Mouse (Mus musculus) cerebellum, postnatal 36 days (tissue): Measurements from ENCODE around the gene 4930544D05Rik.

ENCODE experiments used
- DNase-seq, 2 experiments: peaks; one replicate each; pipeline ENCODE4 v3.0.0; 2021 to 2022; ENCODE audit warnings: mixed read lengths in 2 of 2

Gene 4930544D05Rik

DNA sequence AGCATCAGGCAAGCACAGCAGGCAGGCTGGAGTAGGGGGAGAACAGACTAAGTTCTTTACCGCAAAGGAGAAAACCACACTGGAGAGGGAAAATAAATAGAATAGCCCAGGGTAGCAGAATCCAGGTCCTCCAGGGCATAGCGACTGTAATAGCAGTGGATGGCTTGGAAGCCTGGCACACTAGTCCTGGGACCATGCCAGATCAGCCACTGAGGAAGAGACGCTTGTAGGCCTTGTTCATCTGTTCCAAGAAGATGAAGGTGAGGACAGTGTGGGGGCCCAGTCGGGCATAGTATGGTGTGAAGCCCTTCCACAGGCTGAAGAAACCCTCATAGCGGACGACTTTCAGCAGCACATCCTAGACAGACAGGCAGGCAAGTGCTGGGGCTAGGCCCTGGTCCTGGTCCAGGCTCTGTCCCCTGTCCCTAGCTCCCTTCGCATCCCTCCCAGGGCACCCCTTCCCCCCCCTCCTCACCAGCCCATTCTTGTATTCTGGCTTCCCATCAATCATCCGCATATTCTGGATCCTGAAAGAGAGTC, 29.0 kb downstream of the 4930544D05Rik start:
- no peak for DNase-seq

DNA sequence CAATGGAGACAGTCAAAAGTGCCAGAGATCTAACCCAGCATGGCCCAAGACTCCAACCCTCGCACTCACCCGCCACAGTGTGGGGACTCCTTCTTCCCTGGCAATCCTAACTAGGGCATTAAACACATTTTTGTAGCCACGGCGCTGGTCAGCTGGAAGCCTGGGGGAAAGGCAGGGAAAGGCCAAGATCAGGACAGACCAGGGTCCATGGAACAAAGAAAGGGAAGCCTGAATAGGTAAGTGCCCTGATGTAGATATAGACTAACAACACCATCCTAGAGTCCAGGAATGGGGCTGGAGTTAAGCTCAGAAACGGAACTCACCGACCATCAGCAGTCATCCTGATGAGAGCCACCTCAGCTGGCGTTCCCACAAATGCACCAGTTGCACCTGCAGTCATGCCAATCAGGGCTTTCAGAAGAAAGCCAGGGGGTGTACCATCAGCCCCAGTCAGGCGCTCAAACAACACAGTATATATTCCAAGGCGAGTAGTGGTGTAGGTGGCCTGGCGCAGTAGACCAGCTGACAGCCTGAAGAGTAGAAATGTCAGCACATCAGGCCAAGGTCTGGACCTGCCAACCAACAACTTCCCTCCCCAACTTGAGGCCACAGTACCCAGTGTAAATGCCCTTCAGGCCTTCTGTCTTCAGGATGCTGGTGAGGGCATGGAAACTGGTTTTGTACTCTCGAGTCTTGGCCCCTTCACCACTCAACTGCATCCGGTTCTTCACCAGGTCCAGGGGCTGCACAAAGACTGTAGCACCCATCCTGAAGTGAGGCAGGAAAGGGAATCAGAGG, 30.0 kb downstream of the 4930544D05Rik start:
- no peak for DNase-seq

DNA sequence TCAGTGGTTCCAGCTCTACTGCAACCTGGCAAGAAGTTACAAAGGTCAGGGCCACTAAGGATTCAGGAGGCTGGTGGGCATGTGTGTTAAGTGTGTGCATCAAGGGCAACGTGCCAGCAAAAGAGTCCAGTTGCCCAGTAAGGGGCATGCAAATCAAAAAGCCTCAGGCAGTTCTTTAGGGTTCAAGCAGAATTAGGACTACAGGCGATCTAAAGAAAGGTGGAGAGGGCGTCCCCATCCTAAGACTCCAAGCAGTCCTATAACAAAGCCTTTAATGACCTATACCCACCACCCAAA, 30.6 kb downstream of the 4930544D05Rik start:
- no peak for DNase-seq

DNA sequence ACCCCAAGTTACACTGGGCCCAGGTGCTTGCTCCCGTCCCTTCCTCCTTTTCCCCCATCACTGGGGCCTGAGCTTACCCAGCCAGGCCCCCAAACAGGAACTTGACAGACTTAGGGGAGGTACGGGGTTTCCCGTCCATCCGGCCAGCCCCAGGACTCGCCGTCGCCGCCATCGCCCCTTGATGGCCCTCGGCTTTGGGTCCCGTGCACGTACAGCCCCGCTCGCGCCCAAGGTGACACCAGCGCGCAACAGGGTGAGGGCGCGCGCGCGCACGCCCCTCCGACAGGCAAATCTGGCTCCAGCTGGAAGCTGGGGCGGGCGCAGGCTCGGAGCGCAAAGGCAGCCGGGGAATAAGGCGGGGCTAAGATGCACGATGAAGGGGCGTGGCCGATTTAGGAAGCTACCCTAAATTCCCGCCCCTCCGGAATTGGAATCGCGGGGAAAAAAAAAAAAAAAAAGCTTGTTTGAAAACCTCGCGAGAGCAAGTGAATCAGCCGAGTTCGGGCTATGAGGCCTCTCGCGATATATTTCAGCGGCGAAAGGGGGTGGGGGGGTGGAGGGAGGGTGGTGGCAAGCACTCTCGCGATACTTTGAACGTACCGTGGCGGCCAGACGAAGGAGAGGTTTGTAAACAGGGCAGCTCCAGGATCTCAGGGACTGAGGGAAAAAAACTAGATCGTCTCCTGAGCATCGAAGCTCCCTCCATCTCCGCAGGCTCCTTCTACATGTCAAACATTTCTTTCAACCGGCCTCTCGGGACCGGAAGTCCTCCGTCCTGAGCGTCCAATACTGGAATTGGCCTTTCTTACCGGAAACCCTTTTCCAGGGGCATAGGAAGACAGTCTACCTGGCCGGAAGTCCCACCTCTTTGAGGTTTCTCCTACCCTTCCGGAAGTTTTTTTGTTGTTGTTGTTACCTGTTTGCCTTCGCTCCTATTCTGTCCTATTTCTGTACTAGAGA, 31.3 kb downstream of the 4930544D05Rik start, which contains the start of the genes Rnf167 and Slc25a11:
TSS of gene Rnf167 (plus strand) at position 545 of the 960 bp plus-strand sequence.
TSS of gene Slc25a11 (minus strand) at position 789 of the 960 bp plus-strand sequence.
- peak; percentile 96 for DNase-seq

DNA sequence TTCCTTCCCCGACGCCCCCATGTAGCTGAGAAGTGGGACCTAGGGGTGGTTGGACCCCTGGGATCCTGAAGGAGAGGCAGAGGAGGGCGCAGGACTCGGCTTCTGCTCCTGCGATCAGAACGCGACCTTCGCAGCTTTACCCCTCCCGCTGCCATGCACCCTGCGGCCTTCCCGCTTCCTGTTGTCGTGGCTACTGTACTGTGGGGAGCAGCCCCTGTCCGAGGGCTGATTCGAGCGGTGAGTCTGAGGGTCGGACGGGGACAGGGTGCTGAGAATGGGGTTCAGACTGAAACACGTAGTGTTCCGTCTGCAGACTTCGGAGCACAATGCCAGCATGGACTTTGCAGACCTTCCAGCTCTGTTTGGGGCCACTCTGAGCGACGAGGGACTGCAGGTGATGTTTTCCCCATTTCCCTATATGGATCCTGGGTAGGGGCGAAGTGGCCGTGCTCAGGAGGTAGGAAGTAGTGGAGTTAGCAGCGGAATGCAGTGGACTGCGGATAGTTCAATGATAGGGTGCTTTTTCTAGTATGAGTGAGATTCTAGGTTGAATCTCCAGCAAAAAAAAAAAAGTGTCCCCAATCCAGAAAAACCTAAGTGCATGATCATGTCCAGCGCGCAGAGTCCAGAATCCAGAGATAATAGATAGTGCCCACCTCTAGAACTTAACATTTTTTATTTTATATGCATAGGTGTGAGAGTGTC, 32.2 kb downstream of the 4930544D05Rik start:
- peak in 1 of 2 experiments; percentile 28 for DNase-seq

DNA sequence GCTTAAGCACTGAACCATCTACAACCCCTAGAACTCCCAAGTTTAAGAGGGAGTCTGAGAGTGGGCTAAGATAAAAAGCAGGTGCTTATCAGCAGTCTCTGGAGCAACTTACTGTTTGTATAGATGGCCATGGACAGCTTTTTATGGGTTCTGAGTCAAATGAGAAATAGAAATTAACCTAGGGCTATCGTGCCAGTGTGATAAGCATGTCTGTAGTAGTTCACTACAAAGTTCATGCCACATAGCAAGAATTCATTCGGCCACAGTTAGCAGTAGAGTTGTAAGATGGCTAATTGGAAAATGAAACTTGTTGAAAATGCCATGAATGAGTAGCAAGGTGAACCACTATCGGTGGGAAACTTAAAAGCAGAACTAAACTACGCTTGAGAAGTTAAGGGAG, 32.9 kb downstream of the 4930544D05Rik start:
- no peak for DNase-seq

DNA sequence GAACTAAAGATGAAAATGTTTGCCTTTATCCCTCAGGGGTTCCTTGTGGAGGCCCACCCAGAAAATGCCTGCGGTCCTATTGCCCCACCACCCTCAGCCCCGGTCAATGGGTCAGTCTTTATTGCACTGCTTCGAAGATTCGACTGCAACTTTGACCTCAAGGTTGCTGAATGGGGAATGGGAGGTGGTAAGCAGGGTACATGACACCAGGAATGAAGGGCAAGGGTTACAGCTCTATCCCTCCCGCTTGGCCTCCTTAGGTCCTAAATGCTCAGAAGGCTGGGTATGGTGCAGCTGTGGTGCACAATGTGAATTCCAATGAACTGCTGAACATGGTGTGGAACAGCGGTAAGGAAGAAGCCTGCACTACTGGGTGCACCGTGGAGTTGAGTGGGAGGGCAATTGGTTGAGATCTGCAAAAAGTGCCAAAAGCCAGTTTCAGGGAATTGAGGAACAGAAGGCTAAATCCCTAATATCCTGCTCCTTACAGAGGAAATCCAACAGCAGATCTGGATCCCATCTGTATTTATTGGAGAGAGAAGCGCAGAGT, 33.6 kb downstream of the 4930544D05Rik start:
- DNase-seq: no peak

DNA sequence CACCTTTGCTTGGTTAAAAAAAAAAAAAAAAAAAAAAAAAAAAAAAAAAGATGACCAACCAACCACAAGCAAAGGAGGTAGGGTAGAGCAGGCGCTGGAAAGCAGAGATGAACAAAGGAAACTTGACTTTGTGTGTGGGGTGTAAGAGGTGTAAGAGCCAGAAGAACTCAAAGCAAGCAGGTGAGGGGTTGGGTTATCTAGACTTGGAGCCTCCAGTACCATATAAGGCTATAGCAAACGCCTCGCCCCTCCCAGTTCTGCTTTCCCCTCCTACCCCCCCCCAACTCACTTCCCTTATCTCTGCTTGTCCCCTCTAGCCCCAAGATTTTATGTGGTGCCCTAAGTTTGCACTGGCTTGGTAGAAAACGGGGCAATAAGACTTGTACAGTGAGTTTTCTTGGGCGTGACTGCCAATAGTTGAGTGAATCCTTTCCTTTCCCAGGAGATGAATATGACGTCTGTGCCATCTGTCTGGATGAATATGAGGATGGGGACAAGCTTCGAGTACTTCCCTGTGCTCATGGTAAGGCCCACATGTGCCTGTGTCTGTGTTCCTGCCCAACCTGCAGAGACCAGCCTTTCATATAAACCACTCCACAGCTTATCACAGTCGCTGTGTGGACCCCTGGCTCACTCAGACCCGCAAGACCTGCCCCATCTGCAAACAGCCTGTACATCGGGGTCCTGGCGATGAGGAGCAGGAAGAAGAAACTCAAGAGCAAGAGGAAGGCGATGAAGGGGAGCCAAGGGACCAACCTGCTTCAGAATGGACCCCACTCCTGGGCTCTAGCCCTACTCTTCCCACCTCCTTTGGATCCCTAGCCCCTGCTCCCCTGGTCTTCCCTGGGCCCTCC, 34.9 kb downstream of the 4930544D05Rik start:
- DNase-seq: no peak

DNA sequence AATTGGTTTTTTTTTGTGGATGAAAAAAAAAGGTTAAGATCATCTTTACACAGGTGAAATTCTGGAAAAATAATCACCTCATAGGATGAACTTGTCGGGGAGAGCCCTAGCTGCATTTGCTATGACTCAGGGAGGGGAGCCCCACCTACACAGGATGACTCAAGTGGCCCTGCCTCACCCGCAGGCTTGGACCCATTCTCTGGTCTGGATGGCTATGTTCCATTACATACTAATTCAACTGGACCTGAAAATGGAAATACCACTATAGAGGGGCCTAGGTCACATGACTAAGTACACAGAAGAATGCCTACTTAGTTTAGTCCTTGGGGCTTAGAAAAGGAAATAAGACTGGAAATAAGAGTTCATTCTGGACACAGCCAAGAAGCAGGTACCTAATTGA, 35.7 kb downstream of the 4930544D05Rik start:
- DNase-seq: no peak

DNA sequence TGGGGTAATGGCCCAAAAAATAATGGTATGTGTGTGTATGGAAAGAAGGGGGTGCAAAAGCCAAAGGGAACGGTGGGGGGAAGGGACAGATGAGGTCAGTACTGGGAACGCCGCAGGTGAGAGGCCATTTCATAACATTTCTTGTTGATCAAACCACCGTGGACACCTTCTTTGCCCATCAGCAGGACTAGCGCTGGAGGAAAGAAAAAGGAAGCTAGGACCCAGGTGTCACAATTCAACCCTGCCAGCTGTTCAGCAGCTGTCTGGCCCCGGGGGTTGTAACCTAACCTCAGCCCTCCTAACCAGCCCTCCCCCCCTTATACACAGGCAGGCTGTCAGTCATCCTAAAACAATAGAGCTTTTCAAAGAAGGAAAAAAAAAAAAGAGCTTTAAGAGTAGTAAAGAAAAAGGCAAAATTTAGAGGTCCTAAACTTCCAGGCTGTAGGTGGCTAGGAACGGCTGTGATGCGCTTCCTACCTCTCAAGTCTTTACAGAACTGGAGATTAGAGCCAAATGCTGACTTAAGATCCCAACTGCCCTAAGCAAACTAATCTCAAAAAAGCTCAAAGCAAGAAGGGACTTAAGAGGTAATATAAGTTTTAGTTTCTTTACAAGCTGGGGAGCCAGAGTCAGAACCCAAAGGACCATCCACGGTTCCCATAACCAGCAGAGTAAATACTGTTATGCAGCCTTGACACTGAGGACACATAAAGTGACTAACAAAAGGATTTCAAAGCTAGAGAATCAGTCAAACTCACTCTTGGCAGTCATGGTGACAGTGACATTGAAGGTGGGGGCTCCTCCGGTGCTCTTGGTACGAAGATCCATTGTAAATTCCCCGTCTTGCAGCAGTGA, 36.6 kb downstream of the 4930544D05Rik start:
- DNase-seq: no peak

DNA sequence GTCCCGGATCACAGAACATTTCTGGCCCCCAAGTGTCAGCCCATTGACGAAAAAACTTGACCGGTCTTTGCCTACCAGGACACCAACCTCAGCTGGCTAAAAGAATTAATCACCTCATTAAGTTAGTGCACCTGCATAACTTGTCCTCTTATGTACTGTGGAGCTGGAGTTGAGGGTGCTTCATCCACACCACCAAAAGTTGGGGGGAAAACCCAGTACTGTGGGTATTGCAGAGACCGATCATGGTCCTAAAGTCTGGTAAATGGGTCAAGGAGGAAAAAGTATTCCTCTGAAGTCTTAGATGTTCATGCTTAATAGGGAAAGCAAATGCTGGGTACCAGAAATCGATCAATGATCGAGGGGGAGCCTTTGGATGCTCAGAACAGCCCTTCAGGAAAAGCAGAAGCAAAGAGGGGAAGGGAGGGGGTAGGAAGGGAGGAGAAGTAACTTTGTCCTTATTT, 37.3 kb downstream of the 4930544D05Rik start:
- DNase-seq: no peak

DNA sequence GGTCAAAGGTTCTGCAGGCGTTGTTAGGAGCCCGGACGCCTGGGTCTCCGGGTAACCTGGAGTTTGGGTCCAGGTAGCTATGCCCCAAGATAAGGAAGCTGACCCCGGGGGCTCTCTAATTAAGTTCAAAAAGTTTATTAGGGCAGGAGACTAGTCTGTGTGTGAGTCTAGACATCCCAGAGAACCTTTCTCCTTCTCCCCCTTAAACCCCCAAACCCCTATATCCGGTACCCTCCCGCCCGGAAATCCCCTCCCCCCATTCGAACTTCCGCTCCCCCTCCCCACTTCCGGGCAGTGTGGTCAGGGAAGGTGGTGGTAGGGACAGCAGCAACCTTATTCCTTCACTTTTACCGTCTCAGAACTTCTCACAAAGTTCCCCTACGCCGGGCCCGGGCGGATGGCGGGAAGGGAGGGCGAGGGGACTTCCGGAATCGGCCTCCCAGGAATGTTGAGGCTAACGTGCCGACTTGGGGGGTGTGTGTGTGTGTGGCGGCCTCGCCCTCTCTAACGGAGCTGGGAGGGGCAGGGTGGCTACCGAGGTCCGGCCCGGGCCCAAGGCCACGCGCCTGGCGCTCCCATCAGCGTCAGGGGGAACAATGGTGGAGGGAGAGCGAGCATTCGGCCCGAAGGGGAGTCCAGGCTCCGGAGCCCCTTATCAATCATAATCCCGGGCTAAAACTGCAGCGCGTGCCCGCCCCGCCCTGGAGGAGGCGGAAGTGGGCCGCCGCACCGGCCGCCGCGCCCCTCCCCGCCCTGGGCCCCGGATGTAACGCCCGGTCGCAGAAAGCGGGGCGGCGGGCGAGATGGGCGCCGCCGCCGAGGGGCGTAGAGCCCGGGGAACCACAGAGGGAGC, 37.9 kb downstream of the 4930544D05Rik start:
- DNase-seq: peak; percentile 60 to 71

DNA sequence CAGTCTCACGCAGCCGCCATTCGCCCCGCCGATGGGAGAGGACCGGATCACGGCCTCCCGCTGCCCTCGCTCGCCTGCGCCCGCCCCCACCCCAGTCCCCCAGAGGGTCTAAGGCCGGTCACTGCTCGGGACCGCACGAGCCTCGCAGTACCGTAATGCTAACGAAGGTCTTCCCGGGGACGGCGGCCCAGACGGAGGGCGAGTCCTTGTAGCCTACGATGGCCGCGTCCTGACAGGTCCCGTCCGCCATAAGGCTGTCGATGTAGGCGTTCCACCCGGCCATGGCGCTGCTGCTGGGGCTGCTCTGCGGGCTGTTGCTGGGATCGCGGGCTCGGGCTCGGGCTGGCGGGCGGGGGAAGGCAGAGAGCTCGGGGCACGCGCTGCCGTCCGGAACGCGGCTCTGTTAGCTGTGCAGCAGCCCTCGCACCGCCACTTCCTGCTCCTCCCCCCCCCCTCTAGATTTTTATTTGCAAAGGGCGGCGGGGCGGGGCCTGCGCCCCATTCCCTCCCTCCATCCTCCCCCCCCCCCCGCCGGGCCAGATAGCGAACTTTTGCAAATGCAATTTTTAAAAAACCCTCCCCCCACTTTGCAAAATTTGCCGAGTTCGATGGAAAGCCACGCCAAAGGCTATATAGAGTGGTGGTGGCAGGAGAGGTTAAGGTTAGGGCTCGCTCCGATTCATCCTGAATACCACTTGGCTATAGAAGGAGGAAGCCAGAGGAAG, 38.7 kb downstream of the 4930544D05Rik start, which contains the start of gene Pfn1:
TSS of gene Pfn1 (minus strand) at position 447 of the 725 bp plus-strand sequence.
- DNase-seq: peak; percentile 71 to 80

DNA sequence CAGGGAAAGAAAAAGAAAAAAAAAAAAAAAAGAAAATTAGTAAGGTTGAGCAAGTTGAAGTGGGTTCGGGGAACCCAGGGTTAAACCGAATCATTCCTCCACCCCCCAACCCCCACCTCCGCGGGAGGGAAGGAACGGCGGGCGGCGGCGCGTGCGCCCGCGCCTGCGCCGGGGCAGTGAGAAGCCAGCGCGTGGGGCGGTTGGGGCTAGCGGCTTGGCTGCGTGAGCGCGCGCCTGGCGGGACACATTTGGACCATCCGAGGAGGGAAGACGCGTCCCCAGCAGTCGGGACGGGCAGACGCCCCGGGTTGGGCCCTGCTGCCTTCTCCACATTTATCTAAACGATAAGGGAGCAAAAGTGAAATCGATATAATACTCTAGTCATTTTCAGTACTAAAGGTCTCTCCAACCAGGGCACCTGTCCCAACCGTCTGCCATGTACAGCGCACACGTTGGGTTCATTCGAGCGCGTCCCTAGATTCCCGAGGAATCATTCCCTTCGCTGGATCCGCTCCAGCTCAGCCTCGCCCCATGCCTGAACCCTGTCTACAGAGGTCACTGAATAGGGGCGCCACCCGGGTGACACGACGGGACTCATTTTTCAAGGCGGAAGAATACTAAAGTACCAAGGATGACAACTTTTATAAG, 39.4 kb downstream of the 4930544D05Rik start:
- peak; percentile 81 to 87 for DNase-seq

DNA sequence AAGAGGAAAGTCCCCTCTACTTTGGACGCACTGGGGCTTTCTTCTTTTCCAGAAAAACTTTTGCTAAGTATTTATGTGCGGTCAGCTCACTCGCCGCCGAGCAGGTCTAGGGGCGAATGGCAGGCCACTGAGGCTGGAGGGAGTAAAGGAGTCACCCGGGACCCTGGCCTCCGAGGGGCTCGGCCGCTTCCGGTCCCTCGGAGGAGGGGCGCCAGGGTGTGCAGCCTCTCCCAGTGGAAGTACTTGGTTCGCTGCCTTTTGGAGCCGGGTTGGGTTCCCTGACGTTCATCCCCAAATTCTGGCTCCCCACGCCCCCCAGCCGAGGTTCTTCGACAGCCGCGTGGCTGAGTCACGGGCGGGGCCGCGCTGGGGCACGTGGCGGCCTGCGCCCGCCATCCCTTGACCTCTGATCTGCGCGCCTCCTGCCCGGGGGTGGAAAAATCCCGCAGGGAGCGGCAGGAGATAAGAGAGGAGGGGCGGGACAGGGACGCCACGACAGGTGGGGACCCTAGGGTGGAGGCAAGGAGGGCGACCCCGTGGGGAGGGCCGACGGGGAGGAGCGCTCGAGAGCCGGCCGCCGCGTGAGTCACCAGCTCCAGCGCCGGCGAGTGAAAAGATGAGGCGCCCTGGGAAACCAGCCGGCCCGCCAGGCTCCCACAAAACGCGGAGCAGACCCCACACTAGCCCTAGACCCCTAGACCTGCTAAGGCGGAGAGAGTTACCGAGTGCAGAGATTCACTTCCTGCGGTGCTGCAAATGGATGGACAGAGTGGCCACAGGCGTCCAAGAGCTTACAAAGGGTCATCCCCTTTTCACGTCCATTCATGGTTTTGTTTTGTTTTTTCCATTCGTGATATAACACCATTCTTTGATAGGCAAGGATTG, 40.2 kb downstream of the 4930544D05Rik start:
- peak in 1 of 2 experiments; percentile 36 for DNase-seq

DNA sequence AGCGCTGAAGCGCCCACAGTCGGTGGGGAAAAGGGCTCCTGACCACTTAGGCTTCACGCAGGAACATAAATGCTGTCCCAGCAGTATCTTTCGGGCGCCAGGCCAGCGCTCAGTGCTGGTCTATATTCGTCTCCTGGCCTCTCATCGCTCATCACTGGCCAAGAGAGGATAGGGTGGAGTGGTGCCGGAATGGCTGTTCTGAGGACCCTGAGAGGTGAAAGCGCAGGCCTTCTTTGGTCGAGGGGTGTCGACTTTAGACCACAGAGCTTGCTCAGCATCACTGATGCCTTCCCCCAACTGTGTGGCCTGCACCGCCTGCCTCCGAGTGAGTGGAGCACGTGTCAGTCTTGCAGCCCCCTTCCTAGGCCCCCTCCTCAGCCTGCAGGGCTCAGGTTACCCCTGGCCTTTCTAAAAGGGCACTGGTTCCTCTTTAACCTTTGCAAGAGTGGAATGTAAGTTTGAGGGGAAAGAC, 40.8 kb downstream of the 4930544D05Rik start:
- DNase-seq: peak; percentile 46 to 52

DNA sequence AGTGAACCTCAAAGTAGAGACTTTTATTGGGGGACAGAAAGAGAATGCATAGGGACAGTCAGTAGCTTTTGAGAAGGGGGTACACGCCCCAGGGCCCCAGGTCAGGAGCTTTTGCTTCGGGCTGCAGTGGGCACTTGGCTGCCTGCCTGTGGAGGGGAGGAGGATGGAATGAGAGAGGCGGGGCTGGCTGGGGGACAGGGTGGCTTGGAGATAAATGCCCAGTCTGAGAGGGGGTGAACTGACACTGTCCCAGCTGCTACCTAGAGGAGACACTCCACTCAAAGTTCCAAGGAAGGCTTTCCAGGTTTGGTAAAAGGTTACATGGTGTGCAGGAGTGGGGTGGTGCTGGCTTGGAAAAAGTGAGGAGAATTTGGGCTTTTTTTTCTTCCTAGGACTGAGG, 41.3 kb downstream of the 4930544D05Rik start, which contains the start of gene Eno3:
TSS of gene Eno3 (plus strand) at position 239 of the 400 bp plus-strand sequence.
- DNase-seq: no peak
